Mouse (Mus musculus) small intestine, adult 2 months (tissue): ENCODE measurements around the gene Fam198b.

ENCODE experiments used
- CTCF ChIP-seq: fragments of 200-500 bp; IDR thresholded peaks from 2 replicates; pipeline ENCODE4 v1.5.1; 2012; ENCODE audit warnings: low read depth, mild to moderate bottlenecking, control low read depth, inconsistent platforms, low read length, moderate library complexity, mixed read lengths; ENCODE audit not compliant: insufficient replicate concordance, insufficient read length; ENCODE audit errors: extremely low read depth
- POLR2A ChIP-seq: fragments of 200-500 bp; IDR thresholded peaks from 2 replicates; pipeline ENCODE4 v1.6.1; 2012; ENCODE audit warnings: low read depth, mild to moderate bottlenecking, control low read depth, inconsistent platforms, low read length, moderate library complexity

DNA sequence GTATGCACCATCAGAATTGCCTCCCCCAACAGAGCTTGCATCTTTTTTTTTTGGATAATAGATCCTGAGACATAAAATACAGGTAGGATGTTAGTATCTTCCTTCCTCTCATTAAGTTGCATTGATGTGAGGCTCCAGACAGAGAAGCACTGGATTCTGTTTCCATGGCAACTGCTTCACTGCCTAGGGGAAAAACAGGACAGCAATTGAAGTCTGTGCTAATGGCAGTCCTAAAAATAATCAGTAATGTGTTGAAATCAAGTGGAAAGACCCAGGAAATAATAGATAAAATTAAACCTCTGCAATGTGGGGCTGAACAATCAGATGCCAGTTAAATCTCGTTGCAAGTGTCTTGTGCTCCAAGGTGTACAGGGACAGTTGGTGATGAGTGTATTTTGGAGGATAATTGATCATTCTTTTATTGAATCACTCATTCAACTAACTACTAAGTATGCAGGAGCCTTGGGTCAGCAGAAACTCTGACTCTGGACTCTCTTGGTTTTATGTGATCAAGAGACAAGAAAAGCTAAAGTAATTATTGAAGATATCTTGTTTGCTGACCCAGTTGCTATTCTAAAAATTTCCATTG is 17.1 kb upstream of the Fam198b start:
- no peak for TF ChIP-seq CTCF
- TF ChIP-seq POLR2A: no peak
